Mouse (Mus musculus): ENCODE measurements around the gene Clca3a1. TPM values are rescaled to one million over a fixed set of nuclear protein-coding genes. Genes with fewer than 3 reads are reported as not detected.
"Not testable (repeated sequence)": the region's sequence is repeated elsewhere in the genome, so short reads cannot be mapped to it uniquely, and the experiment has no call there.

Gene Clca3a1
- polyA plus RNA-seq, 1 experiment from 2014 or later: not detected

- not testable (repeated sequence) for H3K36me3 ChIP-seq (ENCODE audit: control insufficient read depth, insufficient read depth, low read length); H3K4me1 ChIP-seq (ENCODE audit: control insufficient read depth, insufficient read depth, low read length); H3K9me3 ChIP-seq (ENCODE audit: control insufficient read depth, low read length); ATAC-seq (ENCODE audit: low FRiP score); H3K4me3 ChIP-seq (ENCODE audit: low read depth, low read length); H3K27me3 ChIP-seq (ENCODE audit: control insufficient read depth, insufficient read depth, low read length); DNase-seq (ENCODE audit: low spot score, missing footprints); H3K9ac ChIP-seq (ENCODE audit: low read length); H3K4me2 ChIP-seq; H3K27ac ChIP-seq (ENCODE audit: low read depth, low read length)
- WGBS: 90% methylated on average over 8 of the region's 8 CpGs
Observed at GRCm38 (mm10) chr3:144756103-144756502, 4.7 kb downstream of the Clca3a1 start.

DNA sequence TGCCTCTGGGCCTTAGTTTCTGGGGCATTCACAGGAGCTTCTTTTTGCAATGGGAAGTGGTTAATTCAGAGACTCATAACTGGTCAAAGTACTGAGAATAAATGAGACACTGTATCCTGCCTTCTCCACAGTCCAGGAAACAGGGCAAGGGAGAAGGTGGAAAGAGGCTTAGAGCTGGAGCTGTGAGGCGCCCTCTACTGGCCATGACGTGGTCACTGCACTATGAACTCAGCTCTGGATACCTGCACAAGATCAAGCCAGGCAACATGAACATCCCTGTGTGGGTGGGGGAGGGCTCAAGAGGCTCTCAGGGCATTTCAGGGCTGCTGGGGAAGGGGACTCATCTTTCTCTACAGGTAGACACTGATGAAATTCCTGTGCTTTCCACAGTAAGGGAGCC lies 7.7 kb downstream of the Clca3a1 start:
- WGBS: 5% methylated on average over 2 of the region's 2 CpGs
- H3K4me3 ChIP-seq (ENCODE audit: low read depth, low read length): no peak overlapping the region
- H3K36me3 ChIP-seq (ENCODE audit: control insufficient read depth, insufficient read depth, low read length): no peaks in the 10 kb centered on the region
- no peaks in the 10 kb centered on the region for H3K4me1 ChIP-seq (ENCODE audit: control insufficient read depth, insufficient read depth, low read length)
- no peak overlapping the region for H3K4me2 ChIP-seq
- H3K9ac ChIP-seq (ENCODE audit: low read length): no peak overlapping the region
- no peak for DNase-seq (ENCODE audit: low spot score, missing footprints)
- H3K9me3 ChIP-seq (ENCODE audit: control insufficient read depth, low read length): no peaks in the 10 kb centered on the region
- H3K27ac ChIP-seq (ENCODE audit: low read depth, low read length): no peak overlapping the region
- H3K27me3 ChIP-seq (ENCODE audit: control insufficient read depth, insufficient read depth, low read length): no peaks in the 10 kb centered on the region
- peak; percentile 47; the same call in 1 of the 2 replicates for ATAC-seq (ENCODE audit: low FRiP score)

DNA sequence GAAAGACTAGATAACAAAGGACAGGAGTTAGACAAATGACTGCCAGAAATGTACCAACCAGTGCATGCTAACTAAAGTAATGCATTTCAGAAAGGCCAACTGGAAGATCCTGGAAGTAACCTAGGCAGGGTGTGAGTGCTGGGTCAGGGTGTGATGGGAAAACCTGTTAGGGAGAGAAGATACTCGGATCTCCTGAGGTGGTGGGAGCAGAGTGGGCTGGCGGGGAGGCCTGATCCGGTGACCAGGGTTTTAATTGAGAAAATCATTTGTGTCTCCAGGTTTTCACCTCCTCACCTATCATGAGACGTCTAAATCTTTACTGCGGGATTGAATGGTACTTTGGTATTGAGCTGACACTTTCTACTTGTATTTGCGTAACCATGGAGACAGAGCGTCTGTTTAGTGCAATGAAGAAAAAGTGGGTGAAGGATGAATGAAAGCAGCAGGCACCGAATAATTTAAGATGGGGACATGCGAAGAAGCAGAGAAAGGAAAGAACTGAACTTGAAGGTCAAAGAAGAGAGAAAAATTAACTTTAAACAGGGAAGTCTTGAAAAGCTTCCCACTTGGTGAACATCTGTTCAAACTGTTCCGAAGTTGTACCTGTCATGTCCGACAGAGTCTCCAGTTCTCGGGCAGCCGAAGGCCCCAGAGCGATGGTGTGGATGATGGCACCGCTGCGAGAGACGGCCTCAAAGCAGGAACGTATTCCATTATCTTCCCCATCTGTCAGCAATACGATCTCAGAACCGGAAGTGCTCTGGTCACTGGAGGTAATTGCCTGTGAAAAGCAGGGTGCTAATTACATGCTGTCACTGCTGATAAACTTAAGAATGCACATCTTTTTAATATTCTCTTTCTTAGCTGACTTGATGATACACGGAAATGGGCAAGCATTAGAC lies 11.5 kb downstream of the Clca3a1 start:
- 0 out of 2 replicates have a peak, but pooled peaks have one; percentile 40 for ATAC-seq (ENCODE audit: low FRiP score)
- not testable (repeated sequence) for H3K27me3 ChIP-seq (ENCODE audit: control insufficient read depth, insufficient read depth, low read length); H3K4me1 ChIP-seq (ENCODE audit: control insufficient read depth, insufficient read depth, low read length); DNase-seq (ENCODE audit: low spot score, missing footprints); H3K27ac ChIP-seq (ENCODE audit: low read depth, low read length); H3K9me3 ChIP-seq (ENCODE audit: control insufficient read depth, low read length); H3K4me2 ChIP-seq; H3K36me3 ChIP-seq (ENCODE audit: control insufficient read depth, insufficient read depth, low read length); H3K9ac ChIP-seq (ENCODE audit: low read length); H3K4me3 ChIP-seq (ENCODE audit: low read depth, low read length)
- WGBS: 70% methylated on average over 18 of the region's 21 CpGs

GRCm38 (mm10) chr3:144747706-144748105 lies 13.1 kb downstream of the Clca3a1 start:
- not testable (repeated sequence) for H3K27ac ChIP-seq (ENCODE audit: low read depth, low read length); H3K36me3 ChIP-seq (ENCODE audit: control insufficient read depth, insufficient read depth, low read length); H3K27me3 ChIP-seq (ENCODE audit: control insufficient read depth, insufficient read depth, low read length); H3K4me1 ChIP-seq (ENCODE audit: control insufficient read depth, insufficient read depth, low read length); H3K4me2 ChIP-seq; H3K9me3 ChIP-seq (ENCODE audit: control insufficient read depth, low read length); DNase-seq (ENCODE audit: low spot score, missing footprints); H3K9ac ChIP-seq (ENCODE audit: low read length); H3K4me3 ChIP-seq (ENCODE audit: low read depth, low read length)
- 44% methylated on average over 3 of the region's 3 CpGs for WGBS
- 0 out of 2 replicates have a peak, but pooled peaks have one; percentile 30 for ATAC-seq (ENCODE audit: low FRiP score)

DNA sequence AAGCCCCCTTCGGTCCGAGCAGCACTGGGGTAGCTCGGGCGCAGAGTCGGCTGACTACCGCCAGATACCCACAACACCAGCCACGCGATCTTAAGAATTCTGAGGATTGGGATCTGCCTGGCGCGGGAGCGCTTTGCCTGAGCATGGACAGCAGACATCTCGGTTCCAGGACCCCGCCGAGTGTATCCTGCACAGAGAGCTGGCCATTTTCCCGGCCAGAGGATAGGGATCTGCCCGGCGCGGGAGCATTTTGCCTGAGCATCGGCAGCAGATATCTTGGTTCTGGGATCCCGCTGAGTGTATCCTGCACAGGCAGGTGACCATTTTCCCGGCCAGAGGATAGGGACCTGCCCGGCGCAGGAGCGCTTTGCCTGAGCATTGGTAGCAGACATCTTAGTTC lies 22.4 kb downstream of the Clca3a1 start:
- H3K4me1 ChIP-seq (ENCODE audit: control insufficient read depth, insufficient read depth, low read length); DNase-seq (ENCODE audit: low spot score, missing footprints); ATAC-seq (ENCODE audit: low FRiP score); H3K27ac ChIP-seq (ENCODE audit: low read depth, low read length); H3K27me3 ChIP-seq (ENCODE audit: control insufficient read depth, insufficient read depth, low read length); H3K4me3 ChIP-seq (ENCODE audit: low read depth, low read length); H3K9ac ChIP-seq (ENCODE audit: low read length); H3K4me2 ChIP-seq; H3K9me3 ChIP-seq (ENCODE audit: control insufficient read depth, low read length); H3K36me3 ChIP-seq (ENCODE audit: control insufficient read depth, insufficient read depth, low read length): not testable (repeated sequence)
- WGBS: 79% methylated on average over 24 of the region's 24 CpGs

DNA sequence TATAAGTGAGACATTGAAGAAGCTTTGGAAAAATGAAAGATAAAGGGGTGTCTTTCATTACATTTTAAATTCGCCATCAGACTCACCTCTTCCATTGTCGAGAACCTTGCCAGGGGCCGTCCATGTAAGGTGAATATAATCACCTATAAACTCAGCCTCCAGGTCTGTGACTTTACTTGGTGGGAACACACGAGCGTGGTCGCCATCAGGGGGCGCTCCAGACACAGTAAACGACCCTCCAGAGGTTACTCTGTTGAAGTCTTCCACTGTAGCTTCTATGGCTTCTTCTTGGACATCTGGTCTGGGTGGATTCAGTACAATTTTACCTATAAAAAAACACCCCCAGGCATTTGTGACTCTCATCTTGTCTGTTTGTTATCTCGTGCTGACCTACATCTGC lies 23.9 kb downstream of the Clca3a1 start:
- Histone ChIP-seq H3K27ac (ENCODE audit: low read depth, low read length) (no peak overlapping the region), H3K4me3 (ENCODE audit: low read depth, low read length) (no peak overlapping the region), H3K36me3 (ENCODE audit: control insufficient read depth, insufficient read depth, low read length) (no peaks in the 10 kb centered on the region), H3K9ac (ENCODE audit: low read length) (no peak overlapping the region), H3K9me3 (ENCODE audit: control insufficient read depth, low read length) (no peaks in the 10 kb centered on the region), H3K4me1 (ENCODE audit: control insufficient read depth, insufficient read depth, low read length) (no peaks in the 10 kb centered on the region), H3K4me2 (no peak overlapping the region), H3K27me3 (ENCODE audit: control insufficient read depth, insufficient read depth, low read length) (no peaks in the 10 kb centered on the region)
- no peak for ATAC-seq (ENCODE audit: low FRiP score)
- peak; percentile 87 for DNase-seq (ENCODE audit: low spot score, missing footprints)
- 29% methylated on average over 9 of the region's 9 CpGs for WGBS

DNA sequence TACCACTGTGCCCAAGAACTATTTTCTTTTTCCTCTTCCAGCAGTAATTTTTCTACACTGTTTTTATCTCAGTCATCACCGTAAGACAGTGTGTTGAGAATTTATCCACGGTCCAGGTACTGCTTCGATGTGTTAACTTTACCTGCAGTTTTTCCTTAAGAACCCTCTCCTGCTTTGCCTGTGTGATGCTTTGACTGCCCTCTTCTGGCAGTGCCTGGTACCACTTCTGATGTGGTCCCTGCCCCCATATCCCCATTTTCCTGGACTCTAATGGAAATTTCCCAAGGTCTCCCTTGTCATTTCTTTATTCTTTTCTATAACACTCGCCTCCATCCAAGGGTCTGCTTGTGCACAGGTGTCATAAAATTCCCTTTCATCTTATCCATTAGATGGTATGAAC lies 37.3 kb downstream of the Clca3a1 start:
- WGBS: 50% methylated on average over 4 of the region's 4 CpGs
- no peak overlapping the region for H3K4me3 ChIP-seq (ENCODE audit: low read depth, low read length)
- H3K4me1 ChIP-seq (ENCODE audit: control insufficient read depth, insufficient read depth, low read length): peaks cover 8% of the 10 kb centered on the region
- H3K9ac ChIP-seq (ENCODE audit: low read length): no peak overlapping the region
- no peaks in the 10 kb centered on the region for H3K36me3 ChIP-seq (ENCODE audit: control insufficient read depth, insufficient read depth, low read length)
- no peak overlapping the region for H3K27ac ChIP-seq (ENCODE audit: low read depth, low read length)
- DNase-seq (ENCODE audit: low spot score, missing footprints) (peak; percentile 85), ATAC-seq (ENCODE audit: low FRiP score) (no peak)
- H3K27me3 ChIP-seq (ENCODE audit: control insufficient read depth, insufficient read depth, low read length): no peaks in the 10 kb centered on the region
- no peak overlapping the region for H3K4me2 ChIP-seq
- H3K9me3 ChIP-seq (ENCODE audit: control insufficient read depth, low read length): no peaks in the 10 kb centered on the region

DNA sequence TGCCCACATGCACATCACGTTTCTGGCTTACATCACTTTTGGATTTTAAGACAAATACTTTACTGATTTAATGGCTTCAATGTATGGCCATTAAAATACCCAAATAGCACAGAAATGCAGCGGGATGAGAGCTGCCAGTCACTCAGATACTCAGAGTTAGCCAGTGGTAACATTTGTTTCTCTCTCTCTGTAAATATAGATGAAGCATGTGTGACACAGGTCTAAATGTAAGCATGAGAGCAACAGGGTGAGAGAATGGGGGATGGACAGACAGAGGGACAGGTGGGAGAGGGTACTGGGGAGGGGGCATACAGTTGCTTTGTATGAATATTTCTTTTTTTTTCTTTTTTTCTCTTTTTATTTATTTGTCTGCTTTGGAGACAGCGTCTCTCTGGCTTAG lies 38.2 kb downstream of the Clca3a1 start:
- DNase-seq (ENCODE audit: low spot score, missing footprints): peak; percentile 79
- 75% methylated on average over 3 of the region's 3 CpGs for WGBS
- not testable (repeated sequence) for ATAC-seq (ENCODE audit: low FRiP score); H3K9me3 ChIP-seq (ENCODE audit: control insufficient read depth, low read length); H3K27me3 ChIP-seq (ENCODE audit: control insufficient read depth, insufficient read depth, low read length); H3K4me2 ChIP-seq; H3K4me3 ChIP-seq (ENCODE audit: low read depth, low read length); H3K27ac ChIP-seq (ENCODE audit: low read depth, low read length); H3K36me3 ChIP-seq (ENCODE audit: control insufficient read depth, insufficient read depth, low read length); H3K9ac ChIP-seq (ENCODE audit: low read length)
- H3K4me1 ChIP-seq (ENCODE audit: control insufficient read depth, insufficient read depth, low read length): peaks cover 13% of the 10 kb centered on the region

- H3K27ac ChIP-seq (ENCODE audit: low read depth, low read length): no peak overlapping the region
- H3K27me3 ChIP-seq (ENCODE audit: control insufficient read depth, insufficient read depth, low read length): no peaks in the 10 kb centered on the region
- 91% methylated on average over 9 of the region's 9 CpGs for WGBS
- H3K4me3 ChIP-seq (ENCODE audit: low read depth, low read length): no peak overlapping the region
- H3K9me3 ChIP-seq (ENCODE audit: control insufficient read depth, low read length): no peaks in the 10 kb centered on the region
- H3K4me1 ChIP-seq (ENCODE audit: control insufficient read depth, insufficient read depth, low read length): peaks cover 13% of the 10 kb centered on the region
- no peak overlapping the region for H3K9ac ChIP-seq (ENCODE audit: low read length)
- no peak for ATAC-seq (ENCODE audit: low FRiP score)
- no peak overlapping the region for H3K4me2 ChIP-seq
- peak; percentile 19 for DNase-seq (ENCODE audit: low spot score, missing footprints)
- no peaks in the 10 kb centered on the region for H3K36me3 ChIP-seq (ENCODE audit: control insufficient read depth, insufficient read depth, low read length)
Observed at GRCm38 (mm10) chr3:144721860-144722256, 38.9 kb downstream of the Clca3a1 start.

Data from midbrain, embryonic 11.5 days (tissue).